Mouse (Mus musculus) cerebellum, adult (tissue): Measurements from ENCODE around the gene Ptgis.
A peak's percentile ranks its signal among the peaks of the same experiment; 100 is the strongest.
"Not testable (repeated sequence)": the region's sequence is repeated elsewhere in the genome, so short reads cannot be mapped to it uniquely, and the experiment has no call there.

Source experiments
- ATAC-seq: cut with Nextera tagmentation; 2 replicates; pipeline ENCODE4 v1.9.2; 2017; ENCODE audit warnings: mild to moderate bottlenecking, moderate library complexity, mixed read lengths; ENCODE audit not compliant: insufficient number of reproducible peaks, low FRiP score, low TSS enrichment

Ptgis gene

GRCm38 (mm10) chr2:167233771-167234170 is 6.6 kb downstream of the Ptgis start:
- no peak for ATAC-seq

GRCm38 (mm10) chr2:167233009-167233335 is 7.4 kb downstream of the Ptgis start:
- no peak for ATAC-seq

GRCm38 (mm10) chr2:167232132-167233008 is 8.0 kb downstream of the Ptgis start:
- ATAC-seq: no peak

GRCm38 (mm10) chr2:167230554-167230953 is 9.8 kb downstream of the Ptgis start:
- no peak for ATAC-seq

- no peak for ATAC-seq
Observed at GRCm38 (mm10) chr2:167224937-167225336, 15.5 kb downstream of the Ptgis start.

GRCm38 (mm10) chr2:167224194-167224593 is 16.2 kb downstream of the Ptgis start:
- no peak for ATAC-seq

- peak; percentile 60; the same call in 1 of the 2 replicates for ATAC-seq
Observed at GRCm38 (mm10) chr2:167222152-167222551, 18.3 kb downstream of the Ptgis start.

- ATAC-seq: no peak
Observed at GRCm38 (mm10) chr2:167221159-167221845, 19.1 kb downstream of the Ptgis start.

- ATAC-seq: no peak
Observed at GRCm38 (mm10) chr2:167220736-167221135, 19.7 kb downstream of the Ptgis start.

- peak; percentile 60 for ATAC-seq
Observed at GRCm38 (mm10) chr2:167219154-167219775, 21.1 kb downstream of the Ptgis start.

GRCm38 (mm10) chr2:167213666-167214065 is 26.7 kb downstream of the Ptgis start:
- no peak for ATAC-seq

- ATAC-seq: no peak
Observed at GRCm38 (mm10) chr2:167213076-167213475, 27.3 kb downstream of the Ptgis start.

GRCm38 (mm10) chr2:167212551-167212950 is 27.9 kb downstream of the Ptgis start:
- ATAC-seq: no peak

GRCm38 (mm10) chr2:167212089-167212488 is 28.3 kb downstream of the Ptgis start:
- ATAC-seq: no peak

- peak; percentile 58; the same call in 1 of the 2 replicates for ATAC-seq
Observed at GRCm38 (mm10) chr2:167209900-167210299, 30.5 kb downstream of the Ptgis start.

GRCm38 (mm10) chr2:167208984-167209383 is 31.4 kb downstream of the Ptgis start:
- ATAC-seq: no peak

- ATAC-seq: no peak
Observed at GRCm38 (mm10) chr2:167205918-167206629, 34.3 kb downstream of the Ptgis start.

- not testable (repeated sequence) for ATAC-seq
Observed at GRCm38 (mm10) chr2:167204686-167205085, 35.7 kb downstream of the Ptgis start.

GRCm38 (mm10) chr2:167203505-167204166 is 36.8 kb downstream of the Ptgis start:
- ATAC-seq: no peak
